Mouse (Mus musculus) hindbrain, embryonic 11.5 days (tissue): ENCODE measurements around the gene Stk11ip. TPM values are rescaled to one million over a fixed set of nuclear protein-coding genes. Genes with fewer than 3 reads are reported as not detected.

Experiments
- ATAC-seq: fragments of 200-750 bp; cut with Nextera tagmentation; 2 replicates; pipeline ENCODE4 v1.8.0; 2017; ENCODE audit warnings: mild to moderate bottlenecking, moderate TSS enrichment, moderate library complexity; ENCODE audit not compliant: low FRiP score
- DNase-seq: peaks from one replicate; pipeline ENCODE4 v3.0.0-alpha.2; 2015; ENCODE audit warnings: low spot score
- H3K27ac ChIP-seq: fragments of 300-500 bp; sonication (generic); 2 replicates; pipeline ENCODE4 v1.5.1; 2014; ENCODE audit warnings: mild to moderate bottlenecking, low read depth, low read length
- H3K27me3 ChIP-seq: fragments of 300-500 bp; sonication (generic); 2 replicates; pipeline ENCODE4 v1.6.1; 2014; ENCODE audit warnings: mild to moderate bottlenecking, low read length, moderate library complexity, mixed read lengths; ENCODE audit not compliant: control insufficient read depth, insufficient read depth
- H3K36me3 ChIP-seq: fragments of 300-500 bp; sonication (generic); 2 replicates; pipeline ENCODE4 v1.6.1; 2014; ENCODE audit warnings: mild to moderate bottlenecking, low read length, moderate library complexity, mixed read lengths; ENCODE audit not compliant: control insufficient read depth, insufficient read depth
- H3K4me1 ChIP-seq: fragments of 300-500 bp; sonication (generic); replicated peaks from 2 replicates; pipeline ENCODE4 v1.6.1; 2014; ENCODE audit warnings: low read length, mixed read lengths; ENCODE audit not compliant: control insufficient read depth, insufficient read depth
- H3K4me2 ChIP-seq: fragments of 300-500 bp; sonication (generic); replicated peaks from 2 replicates; pipeline ENCODE4 v1.6.1; 2014; ENCODE audit warnings: mild to moderate bottlenecking, low read depth, low read length
- H3K4me3 ChIP-seq: fragments of 300-500 bp; sonication (generic); 2 replicates; pipeline ENCODE4 v1.5.1; 2014; ENCODE audit warnings: low read depth, low read length
- H3K9ac ChIP-seq: fragments of 300-500 bp; sonication (generic); 2 replicates; pipeline ENCODE4 v1.6.1; 2014; ENCODE audit warnings: low read depth, low read length
- H3K9me3 ChIP-seq: fragments of 300-500 bp; sonication (generic); 2 replicates; pipeline ENCODE4 v1.6.1; 2016; ENCODE audit warnings: low read length; ENCODE audit not compliant: control insufficient read depth
- WGBS: fragments of 180-500 bp; shearing (Covaris S2); extraction: QIAGEN DNeasy Blood & Tissue Kit; methylation state at CpG from one replicate; pipeline ENCODE4 v1.1.7; 2014; 5-methylcytosine and 5-hydroxymethylcytosine counted together
- polyA plus RNA-seq: library from polyadenylated mRNA; unstranded; fragments of >200 nt; fragmentation: Nextera tagmentation; extraction: Ambion mirVana; gene quantifications from 2 replicates; pipeline ENCODE4 v1.2.1, GENCODE M21; 2014

The Stk11ip gene
- polyA plus RNA-seq, 1 experiment from 2014 or later = 11.8 TPM

GRCm38 (mm10) chr1:75519576-75519975, 1.8 kb upstream of the Stk11ip start:
- Histone ChIP-seq H3K4me1 (no peaks in the 10 kb centered on the region), H3K27ac (no peak overlapping the region), H3K4me3 (no peak overlapping the region), H3K27me3 (no peaks in the 10 kb centered on the region), H3K36me3 (no peaks in the 10 kb centered on the region), H3K9me3 (no peaks in the 10 kb centered on the region), H3K9ac (no peak overlapping the region), H3K4me2 (no peak overlapping the region)
- 90% methylated on average over 5 of the region's 5 CpGs for WGBS
- ATAC-seq = no peak
- DNase-seq = no peak

DNA sequence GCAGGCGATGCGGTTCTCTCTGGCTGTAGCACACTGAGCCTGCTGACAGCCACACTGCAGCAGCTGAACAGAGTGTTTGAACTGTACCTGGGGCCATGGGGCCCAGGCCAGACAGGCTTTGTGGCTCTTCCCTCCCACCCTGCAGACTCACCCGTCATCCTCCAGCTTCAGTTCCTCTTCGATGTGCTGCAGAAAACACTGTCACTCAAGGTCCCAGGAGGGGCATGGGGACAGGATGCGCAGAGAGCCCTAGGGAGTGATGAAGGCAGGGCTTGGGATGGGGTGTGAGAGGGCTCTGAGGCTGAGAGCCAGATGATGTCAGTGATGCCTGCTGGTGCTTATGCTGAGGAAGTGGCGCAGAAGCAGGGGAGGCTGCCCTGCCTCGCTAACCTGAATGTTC, 3.4 kb downstream of the Stk11ip start:
- Histone ChIP-seq H3K36me3 (0 out of 2 replicates have a peak, but pooled peaks cover 4% of the 10 kb centered on the region), H3K4me3 (no peak overlapping the region), H3K9me3 (no peaks in the 10 kb centered on the region), H3K9ac (no peak overlapping the region), H3K4me2 (no peak overlapping the region), H3K27ac (no peak overlapping the region), H3K27me3 (no peaks in the 10 kb centered on the region), H3K4me1 (no peaks in the 10 kb centered on the region)
- DNase-seq (no peak), ATAC-seq (no peak)
- WGBS = 93% methylated on average over 7 of the region's 7 CpGs

GRCm38 (mm10) chr1:75530546-75530945, 9.2 kb downstream of the Stk11ip start:
- no peak for ATAC-seq
- Histone ChIP-seq H3K36me3 (0 out of 2 replicates have a peak, but pooled peaks cover 4% of the 10 kb centered on the region), H3K4me2 (no peak overlapping the region)

DNA sequence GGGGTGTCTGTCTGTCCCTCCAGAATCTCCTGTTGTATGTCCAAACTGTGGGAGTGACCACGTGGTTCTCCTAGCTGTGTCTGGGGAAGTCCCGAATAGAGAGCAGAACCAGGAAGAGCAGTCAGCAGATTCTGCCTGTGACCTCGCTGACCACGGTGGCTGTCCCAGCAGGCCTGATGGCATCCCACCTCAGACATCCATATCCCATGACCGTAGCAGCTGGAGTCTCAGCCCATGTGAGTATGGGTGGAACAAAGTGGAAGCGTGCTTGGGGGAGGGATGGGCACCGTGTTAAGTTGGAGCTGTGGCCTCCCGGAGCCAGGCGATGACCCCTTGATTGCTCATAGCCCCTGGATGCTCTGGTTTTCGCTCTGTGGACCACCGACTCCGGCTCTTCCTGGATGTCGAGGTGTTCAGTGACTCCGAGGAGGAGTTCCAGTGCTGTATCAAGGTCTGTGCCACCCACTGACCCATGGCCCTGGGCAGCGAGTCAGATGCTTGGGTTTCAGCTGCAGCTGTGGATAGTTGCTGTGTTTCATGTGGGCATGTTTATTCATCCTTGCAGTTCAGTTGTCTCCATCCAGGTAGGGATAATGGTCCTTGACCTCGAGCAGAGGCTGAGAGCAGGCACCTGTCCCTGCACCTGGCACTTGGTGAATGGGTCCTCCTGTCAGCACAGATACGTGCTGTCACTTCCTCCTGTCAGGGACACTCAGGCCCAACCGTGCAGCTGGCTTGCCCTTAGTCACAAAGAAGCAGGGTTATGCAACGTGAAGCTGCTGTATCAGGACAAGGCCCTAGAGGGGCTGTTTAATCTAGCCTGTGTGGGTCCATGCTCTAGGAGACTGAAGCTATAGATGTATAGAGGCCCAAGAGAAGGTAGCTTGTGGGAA, 11.2 kb downstream of the Stk11ip start:
- Histone ChIP-seq H3K36me3 (no peaks in the 10 kb centered on the region), H3K27me3 (no peaks in the 10 kb centered on the region), H3K9me3 (no peaks in the 10 kb centered on the region), H3K4me1 (no peaks in the 10 kb centered on the region), H3K4me2 (no peak overlapping the region), H3K4me3 (no peak overlapping the region), H3K27ac (no peak overlapping the region), H3K9ac (no peak overlapping the region)
- ATAC-seq = no peak
- WGBS = 91% methylated on average over 19 of the region's 19 CpGs
- DNase-seq = no peak

More at GRCm38 (mm10) chr1:75530546-75530945, 9.2 kb downstream of the Stk11ip start:
- Histone ChIP-seq H3K9ac (no peak overlapping the region), H3K27ac (no peak overlapping the region), H3K4me3 (no peak overlapping the region), H3K27me3 (no peaks in the 10 kb centered on the region), H3K4me1 (no peaks in the 10 kb centered on the region), H3K9me3 (no peaks in the 10 kb centered on the region)
- 82% methylated on average over 4 of the region's 4 CpGs for WGBS
- no peak for DNase-seq

- Histone ChIP-seq H3K4me2 (no peak overlapping the region), H3K36me3 (no peaks in the 10 kb centered on the region), H3K9me3 (no peaks in the 10 kb centered on the region), H3K4me1 (no peaks in the 10 kb centered on the region), H3K27ac (no peak overlapping the region), H3K4me3 (no peak overlapping the region), H3K27me3 (no peaks in the 10 kb centered on the region), H3K9ac (no peak overlapping the region)
- ATAC-seq (no peak), DNase-seq (no peak)
- WGBS = 84% methylated on average over 19 of the region's 19 CpGs
These were observed 12.3 kb downstream of the Stk11ip start for GRCm38 (mm10) chr1:75533325-75534252.

- no peak for DNase-seq
- 86% methylated on average over 2 of the region's 2 CpGs for WGBS
- Histone ChIP-seq H3K27ac (no peak overlapping the region), H3K36me3 (no peaks in the 10 kb centered on the region), H3K9me3 (no peaks in the 10 kb centered on the region), H3K4me3 (no peak overlapping the region), H3K4me2 (no peak overlapping the region), H3K27me3 (no peaks in the 10 kb centered on the region), H3K4me1 (no peaks in the 10 kb centered on the region), H3K9ac (no peak overlapping the region)
- ATAC-seq = no peak
These were observed 16.3 kb downstream of the Stk11ip start for GRCm38 (mm10) chr1:75537587-75537986.

- DNase-seq (no peak), ATAC-seq (no peak)
- no peaks in the 10 kb centered on the region for H3K9me3 ChIP-seq
- no peaks in the 10 kb centered on the region for H3K36me3 ChIP-seq
- no peaks in the 10 kb centered on the region for H3K27me3 ChIP-seq
- 89% methylated on average over 9 of the region's 9 CpGs for WGBS
- H3K4me3 ChIP-seq = no peak overlapping the region
- H3K27ac ChIP-seq = no peak overlapping the region
- no peak overlapping the region for H3K4me2 ChIP-seq
- no peaks in the 10 kb centered on the region for H3K4me1 ChIP-seq
- H3K9ac ChIP-seq = no peak overlapping the region
These were observed 17.4 kb downstream of the Stk11ip start for GRCm38 (mm10) chr1:75538597-75539190.

DNA sequence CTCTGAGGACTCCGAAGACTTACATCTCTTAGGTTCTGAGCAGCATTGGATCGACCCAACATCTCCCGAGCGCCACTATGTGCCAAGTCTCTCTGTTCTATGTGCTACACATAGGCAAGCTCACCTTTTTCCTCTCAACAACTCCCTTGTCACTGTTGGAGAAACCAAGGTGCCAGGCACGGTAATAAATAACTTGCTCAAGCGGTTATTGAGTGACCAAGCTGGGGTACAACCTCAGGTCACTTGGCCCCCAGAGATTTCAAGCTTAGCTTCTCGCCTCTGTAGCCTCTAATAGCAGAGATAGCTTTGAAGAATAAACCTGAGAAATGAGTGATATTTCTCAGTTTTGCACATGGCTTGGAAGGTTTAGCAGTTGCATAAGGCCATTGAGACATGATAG, 20.2 kb downstream of the Stk11ip start:
- no peaks in the 10 kb centered on the region for H3K9me3 ChIP-seq
- ATAC-seq (no peak), DNase-seq (no peak)
- no peaks in the 10 kb centered on the region for H3K27me3 ChIP-seq
- WGBS = 89% methylated on average over 7 of the region's 7 CpGs
- H3K4me1 ChIP-seq = no peaks in the 10 kb centered on the region
- H3K27ac ChIP-seq = no peak overlapping the region
- H3K4me2 ChIP-seq = no peak overlapping the region
- no peak overlapping the region for H3K4me3 ChIP-seq
- no peaks in the 10 kb centered on the region for H3K36me3 ChIP-seq
- no peak overlapping the region for H3K9ac ChIP-seq
